Mouse (Mus musculus) MEL (cell line): ENCODE results near the gene Cnih2. TPM values are rescaled to one million over a fixed set of nuclear protein-coding genes. Genes with fewer than 3 reads are reported as not detected.
A peak's percentile ranks its signal among the peaks of the same experiment; 100 is the strongest.

Experiments used
- DNase-seq: peaks from one replicate; pipeline ENCODE4 v3.0.0; 2011; ENCODE audit warnings: low read depth, low spot score
- H3K27ac ChIP-seq: 2 replicates; pipeline ENCODE4 v1.5.1; 2012; ENCODE audit warnings: low read depth, mild to moderate bottlenecking, control low read depth, low read length, moderate library complexity; ENCODE audit not compliant: control insufficient read depth
- H3K27me3 ChIP-seq, 2 experiments: fragments of 150-350 bp in 1 of 2; sonication (generic) in 1 of 2; 2 replicates each; pipeline ENCODE4 v1.6.1; 2012; ENCODE audit warnings: low read length in 2 of 2, mild to moderate bottlenecking in 2 of 2, improper control_type of control experiment in 1 of 2, moderate library complexity in 1 of 2; ENCODE audit not compliant: insufficient read depth in 2 of 2, control insufficient read depth in 1 of 2
- H3K36me3 ChIP-seq, 2 experiments: 2 replicates each; pipeline ENCODE4 v1.6.1; 2012 to 2014; ENCODE audit warnings: low read length in 2 of 2, improper control_type of control experiment in 1 of 2, inconsistent platforms in 1 of 2, mild to moderate bottlenecking in 1 of 2; ENCODE audit not compliant: insufficient read depth in 2 of 2, control insufficient read depth in 1 of 2
- H3K4me1 ChIP-seq, 2 experiments: fragments of 150-350 bp in 1 of 2; sonication (generic) in 1 of 2; 2 replicates each; pipeline ENCODE4 v1.6.1; 2012; ENCODE audit warnings: low read length in 2 of 2, improper control_type of control experiment in 1 of 2, mild to moderate bottlenecking in 1 of 2; ENCODE audit not compliant: insufficient read depth in 2 of 2, control insufficient read depth in 1 of 2
- H3K4me3 ChIP-seq, 2 experiments: fragments of 150-350 bp in 1 of 2; sonication (generic) in 1 of 2; 2 replicates each; pipeline ENCODE4 v1.5.1; 2012; ENCODE audit warnings: low read depth in 2 of 2, low read length in 2 of 2, mild to moderate bottlenecking in 2 of 2, moderate library complexity in 2 of 2, control low read depth in 1 of 2, improper control_type of control experiment in 1 of 2; ENCODE audit not compliant: control insufficient read depth in 1 of 2, insufficient read depth in 1 of 2
- H3K79me2 ChIP-seq: 2 replicates; pipeline ENCODE4 v1.6.1; 2012; ENCODE audit warnings: mild to moderate bottlenecking, low read length, moderate library complexity; ENCODE audit not compliant: control insufficient read depth, poor library complexity, insufficient read depth
- H3K9ac ChIP-seq: 2 replicates; pipeline ENCODE4 v1.6.1; 2012; ENCODE audit warnings: low read depth, mild to moderate bottlenecking, control low read depth, low read length, moderate library complexity; ENCODE audit not compliant: control insufficient read depth, poor library complexity, severe bottlenecking
- H3K9me3 ChIP-seq: fragments of 150-350 bp; sonication (generic); replicated peaks from 2 replicates; pipeline ENCODE4 v1.6.1; 2012; ENCODE audit warnings: mild to moderate bottlenecking, low read length, improper control_type of control experiment, moderate library complexity; ENCODE audit not compliant: insufficient read depth
- CHD1 ChIP-seq: IDR thresholded peaks from 2 replicates; pipeline ENCODE4 v1.6.1; 2012; ENCODE audit warnings: low read depth, mild to moderate bottlenecking, inconsistent platforms, low read length, improper control_type of control experiment
- CTCF ChIP-seq, 3 experiments: IDR thresholded peaks in 2 of 3; conservative IDR thresholded peaks in 1 of 3; 2 replicates each; pipeline ENCODE4 v1.5.1; 2011 to 2012; ENCODE audit warnings: low read length in 3 of 3, low read depth in 2 of 3, mild to moderate bottlenecking in 2 of 3, improper control_type of control experiment in 1 of 3, inconsistent platforms in 1 of 3, mixed read lengths in 1 of 3, moderate library complexity in 1 of 3; ENCODE audit not compliant: control insufficient read depth in 1 of 3, insufficient read depth in 1 of 3, poor library complexity in 1 of 3, severe bottlenecking in 1 of 3
- E2F4 ChIP-seq: IDR thresholded peaks from 2 replicates; pipeline ENCODE4 v1.6.1; 2011; ENCODE audit warnings: low read depth, low read length, improper control_type of control experiment, borderline replicate concordance
- EP300 ChIP-seq, 2 experiments: IDR thresholded peaks; 2 replicates each; pipeline ENCODE4 v1.6.1; 2011; ENCODE audit warnings: improper control_type of control experiment in 2 of 2, low read length in 2 of 2, low read depth in 1 of 2, mild to moderate bottlenecking in 1 of 2
- ETS1 ChIP-seq: IDR thresholded peaks from 2 replicates; pipeline ENCODE4 v1.6.1; 2012; ENCODE audit warnings: low read depth, mild to moderate bottlenecking, inconsistent platforms, low read length, improper control_type of control experiment, moderate library complexity
- GABPA ChIP-seq: IDR thresholded peaks from 2 replicates; pipeline ENCODE4 v1.6.1; 2012; ENCODE audit warnings: low read depth, mild to moderate bottlenecking, inconsistent platforms, low read length, improper control_type of control experiment, moderate library complexity
- GATA1 ChIP-seq: IDR thresholded peaks from 2 replicates; pipeline ENCODE4 v1.6.1; 2011; ENCODE audit warnings: low read depth, low read length, improper control_type of control experiment
- HCFC1 ChIP-seq: IDR thresholded peaks from 2 replicates; pipeline ENCODE4 v1.6.1; 2012; ENCODE audit warnings: low read depth, mild to moderate bottlenecking, inconsistent platforms, low read length, improper control_type of control experiment, moderate library complexity
- JUND ChIP-seq: IDR thresholded peaks from 2 replicates; pipeline ENCODE4 v1.6.1; 2011; ENCODE audit warnings: low read depth, mild to moderate bottlenecking, improper control_type of control experiment, low read length
- KAT2A ChIP-seq: conservative IDR thresholded peaks from 2 replicates; pipeline ENCODE4 v1.6.1; 2012; ENCODE audit warnings: low read depth, low read length, improper control_type of control experiment, inconsistent platforms
- MAX ChIP-seq: IDR thresholded peaks from 2 replicates; pipeline ENCODE4 v1.6.1; 2011; ENCODE audit warnings: low read length, improper control_type of control experiment
- MAZ ChIP-seq: IDR thresholded peaks from 2 replicates; pipeline ENCODE4 v1.6.1; 2012; ENCODE audit warnings: low read depth, mild to moderate bottlenecking, inconsistent platforms, low read length, improper control_type of control experiment
- MYC ChIP-seq: IDR thresholded peaks from 2 replicates; pipeline ENCODE4 v1.6.1; 2011; ENCODE audit warnings: low read depth, mild to moderate bottlenecking, low read length, improper control_type of control experiment, moderate library complexity
- POLR2AphosphoS2 ChIP-seq: IDR thresholded peaks from 2 replicates; pipeline ENCODE4 v1.6.1; 2011; ENCODE audit warnings: low read length, improper control_type of control experiment
- POLR2AphosphoS5 ChIP-seq: IDR thresholded peaks from 2 replicates; pipeline ENCODE4 v1.6.1; 2012; ENCODE audit warnings: low read depth, borderline replicate concordance, mild to moderate bottlenecking, inconsistent platforms, low read length, moderate library complexity, mixed read lengths
- RAD21 ChIP-seq: IDR thresholded peaks from 2 replicates; pipeline ENCODE4 v1.6.1; 2011; ENCODE audit warnings: mild to moderate bottlenecking, low read depth, low read length, improper control_type of control experiment
- SIN3A ChIP-seq: IDR thresholded peaks from 2 replicates; pipeline ENCODE4 v1.6.1; 2012; ENCODE audit warnings: low read length, improper control_type of control experiment, inconsistent platforms
- SMC3 ChIP-seq: IDR thresholded peaks from 2 replicates; pipeline ENCODE4 v1.6.1; 2011; ENCODE audit warnings: low read depth, low read length, improper control_type of control experiment
- TAL1 ChIP-seq: IDR thresholded peaks from 2 replicates; pipeline ENCODE4 v1.6.1; 2012; ENCODE audit warnings: mild to moderate bottlenecking, inconsistent platforms, low read length, moderate library complexity, mixed read lengths
- TBP ChIP-seq: IDR thresholded peaks from 2 replicates; pipeline ENCODE4 v1.8.0; 2011; ENCODE audit warnings: low read depth, low read length, improper control_type of control experiment
- USF1 ChIP-seq: IDR thresholded peaks from 2 replicates; pipeline ENCODE4 v1.6.1; 2014; ENCODE audit warnings: low read depth, mild to moderate bottlenecking, inconsistent platforms, low read length, improper control_type of control experiment, moderate library complexity
- USF2 ChIP-seq, 2 experiments: IDR thresholded peaks; 2 replicates each; pipeline ENCODE4 v1.6.1; 2011 to 2012; ENCODE audit warnings: improper control_type of control experiment in 2 of 2, low read length in 2 of 2, borderline replicate concordance in 1 of 2, inconsistent platforms in 1 of 2, low read depth in 1 of 2, mild to moderate bottlenecking in 1 of 2; ENCODE audit not compliant: insufficient read depth in 1 of 2
- ZC3H11A ChIP-seq: IDR thresholded peaks from 2 replicates; pipeline ENCODE4 v1.6.1; 2012; ENCODE audit warnings: low read depth, mild to moderate bottlenecking, inconsistent platforms, low read length, improper control_type of control experiment
- ZKSCAN1 ChIP-seq: IDR thresholded peaks from 2 replicates; pipeline ENCODE4 v1.6.1; 2012; ENCODE audit warnings: low read depth, mild to moderate bottlenecking, inconsistent platforms, low read length, improper control_type of control experiment, moderate library complexity
- polyA plus RNA-seq, 2 experiments: library from polyadenylated mRNA; stranded (reverse) in 1 of 2; unstranded in 1 of 2; fragments of >175 nt in 1 of 2; fragments of >200 nt in 1 of 2; gene quantifications; 2 replicates each; pipeline versions ENCODE4 v1.2.1 to v1.2.4; 2012; ENCODE audit warnings: low replicate concordance in 2 of 2, low read depth in 1 of 2; ENCODE audit not compliant: insufficient read length in 2 of 2, insufficient read depth in 1 of 2, missing spikeins in 1 of 2
- total RNA-seq: library from RNA; depleted of rRNA; stranded (reverse); fragments of 300-350 nt; gene quantifications from 2 replicates; pipeline ENCODE4 v1.2.3, GENCODE M21; 2012

The Cnih2 gene
- total and polyA plus RNA-seq, 3 experiments = 1.0 to 2.7 TPM; not detected in 1

DNA sequence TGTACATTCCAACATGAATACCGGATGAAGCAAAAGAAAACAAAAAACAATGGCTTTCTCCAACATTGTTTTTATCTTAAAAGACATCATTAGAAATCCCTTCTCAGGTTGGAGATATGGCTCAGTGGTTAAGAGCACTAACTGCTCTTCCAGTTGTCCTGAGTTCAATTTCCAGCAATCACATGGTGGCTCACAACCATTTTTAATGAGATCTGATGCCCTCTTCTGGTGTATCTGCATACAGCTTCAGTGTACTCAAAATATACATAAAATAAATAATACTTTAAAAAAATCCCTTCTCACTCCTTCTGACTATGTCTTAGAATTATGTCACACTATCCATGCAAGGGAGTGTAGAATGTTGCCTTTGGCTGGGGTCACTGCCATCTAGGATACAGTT is 19.0 kb downstream of the Cnih2 start:
- TF ChIP-seq MYC = peak; percentile 29; the same call in 1 of the 2 replicates
- no peak for TF ChIP-seq POLR2AphosphoS5
- TF ChIP-seq CHD1 = no peak
- no peak for TF ChIP-seq ETS1
- no peak for TF ChIP-seq E2F4
- TF ChIP-seq SMC3 = peak; percentile 35
- TF ChIP-seq USF2 (IDR thresholded peaks at IDR 0.05; ENCODE audit: borderline replicate concordance in 1 of 2, insufficient read depth in 1 of 2, low read depth in 1 of 2, low read length in 2 of 2) = no peak
- TF ChIP-seq USF1 = no peak
- TF ChIP-seq GATA1 = no peak
- peak; percentile 2 to 49 (median 13); a peak in 2 of 6 replicates for TF ChIP-seq CTCF (IDR thresholded peaks at IDR 0.05 in 2 of 3, conservative IDR thresholded peaks at IDR 0.05 in 1 of 3; ENCODE audit: control insufficient read depth in 1 of 3, insufficient read depth in 1 of 3, low read depth in 2 of 3, low read length in 3 of 3, poor library complexity in 1 of 3, severe bottlenecking in 1 of 3)
- TF ChIP-seq JUND = no peak
- TF ChIP-seq RAD21 = peak; percentile 33
- Histone ChIP-seq H3K27me3 (peaks cover 0 to 6% of the 10 kb centered on the region in 2 experiments; a peak in 2 of 4 replicates), H3K4me3 (no peak overlapping the region), H3K4me1 (no peaks in the 10 kb centered on the region), H3K9me3 (no peaks in the 10 kb centered on the region), H3K9ac (no peak overlapping the region), H3K27ac (no peak overlapping the region), H3K36me3 (no peaks in the 10 kb centered on the region), H3K79me2 (no peaks in the 10 kb centered on the region)
- no peak for DNase-seq

DNA sequence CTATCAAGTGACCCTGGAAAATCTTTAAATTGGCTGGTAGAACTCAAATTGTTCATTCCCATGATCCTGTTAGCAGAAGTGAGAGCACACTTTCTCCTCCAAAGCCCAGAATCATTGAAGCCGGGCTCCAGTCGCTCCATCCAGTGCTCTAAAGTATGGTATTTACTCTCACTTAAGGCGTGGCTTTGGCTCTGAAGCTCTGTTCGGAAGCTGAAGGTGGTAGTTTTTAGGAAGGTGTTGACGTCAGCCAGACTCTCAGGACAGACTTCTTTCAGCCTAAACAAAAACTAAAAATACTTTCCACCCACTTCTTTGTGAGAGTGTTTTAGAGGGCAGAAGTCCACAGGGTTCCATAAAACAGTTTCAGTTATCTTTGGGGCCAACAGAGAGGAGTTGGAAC is 24.8 kb downstream of the Cnih2 start:
- Histone ChIP-seq H3K9me3 (no peaks in the 10 kb centered on the region), H3K36me3 (no peaks in the 10 kb centered on the region), H3K27ac (no peak overlapping the region), H3K9ac (no peak overlapping the region; the same call in 1 of the 2 replicates), H3K27me3 (no peaks in the 10 kb centered on the region), H3K4me3 (peak overlapping the region; percentile 8 to 56; a peak in 3 of 4 replicates), H3K4me1 (peaks cover 5 to 21% of the 10 kb centered on the region in 2 experiments)
- DNase-seq = no peak
- TF ChIP-seq HCFC1 = no peak
- no peak for TF ChIP-seq CTCF (IDR thresholded peaks at IDR 0.05 in 2 of 3, conservative IDR thresholded peaks at IDR 0.05 in 1 of 3; ENCODE audit: control insufficient read depth in 1 of 3, insufficient read depth in 1 of 3, low read depth in 2 of 3, low read length in 3 of 3, poor library complexity in 1 of 3, severe bottlenecking in 1 of 3)
- TF ChIP-seq MAZ = no peak
- TF ChIP-seq SMC3 = no peak
- TF ChIP-seq EP300 (IDR thresholded peaks at IDR 0.05; ENCODE audit: low read depth in 1 of 2, low read length in 2 of 2) = no peak
- no peak for TF ChIP-seq GABPA
- no peak for TF ChIP-seq SIN3A
- TF ChIP-seq TBP = no peak
- TF ChIP-seq POLR2AphosphoS2 = no peak
- TF ChIP-seq RAD21 = no peak
- no peak for TF ChIP-seq ETS1
- TF ChIP-seq TAL1 = no peak
- TF ChIP-seq KAT2A = no peak
- no peak for TF ChIP-seq MAX
- no peak for TF ChIP-seq ZKSCAN1
- TF ChIP-seq ZC3H11A = no peak
- no peak for TF ChIP-seq USF2 (IDR thresholded peaks at IDR 0.05; ENCODE audit: borderline replicate concordance in 1 of 2, insufficient read depth in 1 of 2, low read depth in 1 of 2, low read length in 2 of 2)
- TF ChIP-seq, all 39 proteins: peak for 0
- peaks cover 2% of the 10 kb centered on the region; the same call in 1 of the 2 replicates for H3K79me2 ChIP-seq
